Mouse (Mus musculus) erythroblast, embryonic 14.5 days (primary cell): ENCODE data around the gene Prox2. TPM values are rescaled to one million over a fixed set of nuclear protein-coding genes. Genes with fewer than 3 reads are reported as not detected.
"Not testable (repeated sequence)": the region's sequence is repeated elsewhere in the genome, so short reads cannot be mapped to it uniquely, and the experiment has no call there.

Source experiments
- H3K27me3 ChIP-seq: 2 replicates; pipeline ENCODE4 v1.6.1; 2012; ENCODE audit warnings: inconsistent platforms; ENCODE audit not compliant: control insufficient read depth
- H3K36me3 ChIP-seq: 2 replicates; pipeline ENCODE4 v1.6.1; 2012; ENCODE audit warnings: mild to moderate bottlenecking, inconsistent platforms; ENCODE audit not compliant: control insufficient read depth
- H3K4me1 ChIP-seq: 2 replicates; pipeline ENCODE4 v1.6.1; 2012; ENCODE audit warnings: inconsistent platforms; ENCODE audit not compliant: control insufficient read depth
- H3K4me3 ChIP-seq: replicated peaks from 2 replicates; pipeline ENCODE3; 2012; ENCODE audit warnings: moderate library complexity, mild to moderate bottlenecking, inconsistent platforms
- H3K9me3 ChIP-seq: 2 replicates; pipeline ENCODE4 v1.6.1; 2012; ENCODE audit warnings: low read length, inconsistent platforms, mixed read lengths; ENCODE audit not compliant: control insufficient read depth
- GATA1 ChIP-seq: IDR thresholded peaks from 2 replicates; pipeline ENCODE4 v1.6.1; 2012; ENCODE audit warnings: low read length, inconsistent platforms, mixed read lengths
- TAL1 ChIP-seq: IDR thresholded peaks from 3 replicates; pipeline ENCODE4 v1.6.1; 2012; ENCODE audit warnings: low read length, inconsistent platforms, mixed read lengths
- polyA plus RNA-seq: library from polyadenylated mRNA; stranded (reverse); fragments of >175 nt; gene quantifications from 2 replicates; pipeline ENCODE4 v1.2.3, GENCODE M21; 2012

Prox2 gene
- polyA plus RNA-seq, 1 experiment, result 0.34 TPM

GRCm38 (mm10) chr12:85146881-85147280, 36.3 kb upstream of the Prox2 start:
- H3K4me1 ChIP-seq, result peaks cover 14% of the 10 kb centered on the region
- H3K9me3 ChIP-seq, result no peaks in the 10 kb centered on the region
- TF ChIP-seq TAL1 (no peak), GATA1 (no peak)
- H3K36me3 ChIP-seq, result no peaks in the 10 kb centered on the region
- peaks cover 23% of the 10 kb centered on the region for H3K27me3 ChIP-seq
- no peak overlapping the region for H3K4me3 ChIP-seq

GRCm38 (mm10) chr12:85146355-85146754, 35.8 kb upstream of the Prox2 start:
- Histone ChIP-seq H3K27me3 (peaks cover 20% of the 10 kb centered on the region), H3K36me3 (no peaks in the 10 kb centered on the region), H3K4me1 (peaks cover 11% of the 10 kb centered on the region), H3K9me3 (no peaks in the 10 kb centered on the region), H3K4me3 (no peak overlapping the region)
- TF ChIP-seq GATA1 (no peak), TAL1 (no peak)

- Histone ChIP-seq H3K27me3 (peaks cover 13% of the 10 kb centered on the region), H3K36me3 (no peaks in the 10 kb centered on the region), H3K9me3 (no peaks in the 10 kb centered on the region), H3K4me1 (peaks cover 6% of the 10 kb centered on the region), H3K4me3 (no peak overlapping the region)
- TF ChIP-seq GATA1 (no peak), TAL1 (no peak)
These were observed 35.1 kb upstream of the Prox2 start for GRCm38 (mm10) chr12:85145630-85146029.

GRCm38 (mm10) chr12:85144821-85145220, 34.3 kb upstream of the Prox2 start:
- Histone ChIP-seq H3K4me3 (no peak overlapping the region), H3K9me3 (no peaks in the 10 kb centered on the region), H3K27me3 (peaks cover 10% of the 10 kb centered on the region), H3K4me1 (peaks cover 11% of the 10 kb centered on the region), H3K36me3 (no peaks in the 10 kb centered on the region)
- TF ChIP-seq GATA1 (no peak), TAL1 (no peak)

GRCm38 (mm10) chr12:85144276-85144675, 33.7 kb upstream of the Prox2 start:
- H3K36me3 ChIP-seq, H3K27me3 ChIP-seq, H3K4me3 ChIP-seq, H3K9me3 ChIP-seq: not testable (repeated sequence)
- H3K4me1 ChIP-seq, result peaks cover 16% of the 10 kb centered on the region

- H3K36me3 ChIP-seq, result no peaks in the 10 kb centered on the region
These were observed 32.2 kb upstream of the Prox2 start for GRCm38 (mm10) chr12:85142803-85143202.

GRCm38 (mm10) chr12:85141096-85141495, 30.5 kb upstream of the Prox2 start:
- no peak for TF ChIP-seq TAL1
- H3K36me3 ChIP-seq, result peaks cover 2% of the 10 kb centered on the region
- H3K4me1 ChIP-seq, result peaks cover 19% of the 10 kb centered on the region
- H3K4me3 ChIP-seq, result no peak overlapping the region
- H3K27me3 ChIP-seq, result peaks cover 3% of the 10 kb centered on the region; the same call in 1 of the 2 replicates
- no peaks in the 10 kb centered on the region for H3K9me3 ChIP-seq

More at GRCm38 (mm10) chr12:85142803-85143202, 32.2 kb upstream of the Prox2 start:
- H3K27me3 ChIP-seq, result peaks cover 5% of the 10 kb centered on the region
- H3K4me3 ChIP-seq, result no peak overlapping the region
- no peaks in the 10 kb centered on the region for H3K9me3 ChIP-seq
- TF ChIP-seq TAL1, result no peak
- TF ChIP-seq GATA1, result no peak
- peaks cover 19% of the 10 kb centered on the region for H3K4me1 ChIP-seq

- H3K36me3 ChIP-seq, result peaks cover 12% of the 10 kb centered on the region
- peaks cover 3% of the 10 kb centered on the region; the same call in 1 of the 2 replicates for H3K27me3 ChIP-seq
- H3K4me3 ChIP-seq, result peak overlapping the region; percentile 57
- no peaks in the 10 kb centered on the region for H3K9me3 ChIP-seq
- no peak for TF ChIP-seq GATA1
- no peak for TF ChIP-seq TAL1
- H3K4me1 ChIP-seq, result peaks cover 19% of the 10 kb centered on the region
These were observed 29.6 kb upstream of the Prox2 start for GRCm38 (mm10) chr12:85140036-85140701.

GRCm38 (mm10) chr12:85136627-85137026, 26.1 kb upstream of the Prox2 start:
- Histone ChIP-seq H3K27me3 (peaks cover 3% of the 10 kb centered on the region; the same call in 1 of the 2 replicates), H3K36me3 (peaks cover 45% of the 10 kb centered on the region), H3K4me1 (peaks cover 19% of the 10 kb centered on the region), H3K9me3 (no peaks in the 10 kb centered on the region), H3K4me3 (no peak overlapping the region)
- TF ChIP-seq TAL1 (no peak), GATA1 (no peak)
